Mouse (Mus musculus) layer of hippocampus, adult 18-20 months (tissue): ENCODE results near the gene Ugt1a1. TPM values are rescaled to one million over a fixed set of nuclear protein-coding genes. Genes with fewer than 3 reads are reported as not detected.
"Not testable (repeated sequence)": the region's sequence is repeated elsewhere in the genome, so short reads cannot be mapped to it uniquely, and the experiment has no call there.

Experiments
- DNase-seq, 2 experiments: peaks; one replicate each; pipeline ENCODE4 v3.0.0; 2022; ENCODE audit warnings: low spot score in 2 of 2
- total RNA-seq, 2 experiments: library from RNA; stranded (reverse); gene quantifications; 2 replicates each; pipeline ENCODE4 v1.2.3; 2021

Gene Ugt1a1
- total RNA-seq, 2 experiments from 2014 or later: not detected

DNA sequence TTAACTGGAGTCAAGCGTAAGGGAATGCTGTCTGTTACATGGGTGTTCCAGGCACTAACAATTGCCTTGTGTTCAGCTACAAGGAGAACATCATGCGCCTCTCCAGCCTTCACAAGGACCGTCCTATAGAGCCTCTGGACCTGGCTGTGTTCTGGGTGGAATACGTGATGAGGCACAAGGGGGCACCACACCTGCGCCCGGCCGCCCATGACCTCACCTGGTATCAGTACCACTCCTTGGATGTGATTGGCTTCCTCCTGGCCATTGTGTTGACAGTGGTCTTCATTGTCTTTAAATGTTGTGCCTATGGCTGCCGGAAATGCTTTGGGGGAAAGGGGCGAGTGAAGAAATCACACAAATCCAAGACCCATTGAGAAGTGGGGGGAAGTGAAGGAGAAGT lies 6.3 kb downstream of the Ugt1a1 start:
- peak in 1 of 2 experiments; percentile 15 for DNase-seq

DNA sequence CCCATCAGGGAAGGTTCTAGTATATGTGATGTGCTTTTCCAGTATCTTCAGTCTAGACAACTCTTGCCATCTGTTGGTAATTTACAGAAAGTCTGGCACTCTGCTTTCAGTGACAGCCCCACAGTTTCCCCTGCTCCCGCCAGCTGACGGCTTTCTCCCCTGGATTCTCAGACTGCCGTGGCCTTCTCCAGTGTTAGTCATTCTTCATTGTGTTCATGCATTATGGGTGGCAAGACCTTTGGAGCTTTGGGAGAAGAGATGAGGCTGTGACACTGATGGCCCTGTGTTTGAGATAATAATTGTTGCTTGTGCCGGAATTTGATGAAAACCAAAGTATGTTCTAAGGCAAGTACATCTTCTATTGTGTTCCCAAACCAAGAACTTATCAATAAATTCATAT lies 6.8 kb downstream of the Ugt1a1 start:
- peak in 1 of 2 experiments; percentile 2 for DNase-seq

DNA sequence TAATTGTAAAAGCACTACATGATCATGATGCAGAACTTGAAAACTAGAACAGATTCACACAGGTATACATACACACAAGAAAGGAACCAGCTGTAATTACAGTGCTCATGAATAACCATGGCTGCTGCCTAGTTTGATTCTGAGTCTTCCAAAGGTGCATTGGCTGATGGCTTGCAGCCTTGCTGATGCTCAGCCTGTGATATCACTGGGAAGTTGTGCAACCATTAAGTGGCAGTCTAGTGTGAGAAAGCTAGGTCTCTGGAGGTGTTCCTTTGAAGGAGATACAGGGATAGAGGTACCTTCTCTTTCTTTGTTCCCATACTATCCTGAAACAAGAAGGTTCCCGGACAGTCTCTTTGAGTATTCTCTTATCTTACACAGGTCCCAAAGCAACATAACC lies 7.3 kb downstream of the Ugt1a1 start:
- peak in 1 of 2 experiments; percentile 2 for DNase-seq

DNA sequence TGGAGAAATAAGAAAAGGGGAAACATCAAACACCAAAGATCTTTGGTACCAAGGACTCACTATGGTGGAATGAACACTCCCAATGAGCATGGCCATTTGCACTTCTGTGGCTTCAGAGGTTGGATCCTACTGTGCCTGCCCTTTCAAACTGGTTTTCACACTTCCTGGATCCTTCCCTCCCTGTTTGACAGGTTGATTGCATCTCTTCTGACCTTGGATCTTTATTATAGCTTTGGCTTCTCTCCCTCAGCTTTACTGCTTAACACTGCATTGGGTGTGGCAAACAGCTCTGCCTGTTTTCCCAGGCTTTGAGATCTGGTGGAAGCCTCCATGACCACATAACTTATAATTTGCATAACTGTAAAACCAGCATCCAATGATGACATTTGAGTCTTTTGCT lies 8.6 kb downstream of the Ugt1a1 start:
- peak in 1 of 2 experiments; percentile 1 for DNase-seq

DNA sequence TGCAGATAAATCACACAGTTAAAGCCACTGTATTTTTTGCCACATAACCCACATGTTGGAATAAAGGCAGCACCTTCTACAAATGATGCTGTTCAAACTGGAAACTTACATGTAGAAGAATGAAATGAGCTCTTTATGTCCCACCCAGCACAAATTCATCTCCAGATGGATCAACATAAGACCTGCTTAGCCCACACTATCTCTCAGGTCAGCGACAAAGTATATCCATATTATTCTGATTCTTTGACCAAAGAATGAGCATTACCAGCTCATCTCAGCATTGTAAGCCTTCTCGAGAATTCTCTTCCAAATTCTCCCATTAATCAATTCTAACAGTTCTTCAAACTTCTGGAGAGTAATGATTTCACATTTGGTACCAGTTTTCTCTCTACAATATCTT lies 10.5 kb downstream of the Ugt1a1 start:
- DNase-seq: no peak

DNA sequence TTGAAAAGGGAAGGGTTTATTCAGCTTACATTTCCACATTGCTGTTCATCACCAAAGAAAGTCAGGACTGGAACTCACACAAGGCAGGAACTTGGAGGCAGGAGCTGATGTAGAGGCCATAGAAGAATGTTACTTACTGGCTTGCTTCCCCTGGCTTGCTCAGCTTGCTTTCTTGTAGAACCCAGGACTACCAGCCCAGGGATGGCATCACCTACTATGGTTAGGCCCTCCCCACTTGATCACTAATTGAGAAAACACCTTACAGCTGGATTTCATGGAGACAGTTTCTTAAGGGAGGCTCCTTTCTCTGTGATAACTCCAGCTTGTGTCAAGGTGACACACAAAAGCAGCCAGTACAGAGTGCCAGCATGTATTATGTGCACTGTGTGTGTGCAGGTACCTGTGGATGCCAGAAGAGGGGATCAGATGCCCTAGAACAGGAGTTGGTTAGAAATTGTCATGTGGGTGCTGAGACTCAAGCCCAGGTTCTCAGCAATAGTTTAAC lies 11.3 kb downstream of the Ugt1a1 start:
- DNase-seq: peak in 1 of 2 experiments; percentile 4

DNA sequence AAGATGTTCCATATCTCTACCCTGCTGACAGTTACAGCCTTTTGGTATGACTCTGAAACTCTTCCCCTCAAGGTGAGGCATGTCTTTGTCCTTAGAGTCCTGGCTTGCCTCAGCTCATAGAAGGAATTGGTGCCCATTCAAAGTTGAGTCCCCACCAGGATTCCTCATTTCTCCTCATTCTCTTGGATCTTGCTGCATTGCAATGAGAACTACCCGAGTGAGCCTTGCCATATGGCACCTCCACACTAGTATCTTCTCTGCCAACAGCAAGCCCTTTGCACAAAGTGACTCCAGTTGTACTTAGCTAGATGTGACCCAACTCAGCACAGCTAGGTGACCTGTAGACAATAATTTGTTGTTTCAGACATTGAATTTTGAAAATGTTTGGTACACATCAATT lies 11.8 kb downstream of the Ugt1a1 start:
- DNase-seq: peak in 1 of 2 experiments; percentile 18

DNA sequence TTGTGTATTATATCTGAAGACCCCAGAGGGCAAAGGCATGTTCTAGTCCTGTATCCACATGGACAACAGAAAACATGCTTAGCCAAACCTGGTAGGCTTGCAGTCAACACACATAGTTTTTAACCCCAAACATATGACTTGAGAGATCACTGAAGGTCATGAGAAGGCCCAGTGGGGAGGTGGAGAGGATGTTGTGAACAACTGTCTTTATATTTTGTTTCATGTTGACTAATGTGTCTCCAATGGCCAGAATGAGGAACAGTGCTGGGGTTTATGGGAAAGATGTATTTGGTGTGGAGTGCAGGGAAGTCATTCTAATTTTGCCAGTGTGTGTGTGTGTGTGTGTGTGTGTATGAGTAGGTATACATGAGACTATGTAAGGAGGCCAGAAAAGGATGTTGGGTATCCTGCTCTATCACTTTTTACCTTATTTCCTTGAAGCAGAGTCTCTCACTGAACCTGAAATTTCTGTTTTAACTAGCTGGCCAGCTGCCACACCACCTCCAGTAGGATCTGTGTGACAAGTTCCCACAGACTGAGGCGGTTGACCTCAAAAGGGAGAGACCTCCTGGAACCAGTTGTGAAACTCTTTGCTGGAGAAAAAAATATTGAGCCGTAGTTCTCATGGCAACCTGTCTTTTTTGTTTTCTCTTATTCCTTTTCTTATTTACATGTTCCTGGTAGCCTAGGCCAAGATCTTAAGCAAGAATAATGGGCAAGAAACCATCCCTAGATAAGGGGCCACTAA lies 12.4 kb downstream of the Ugt1a1 start:
- peak in 1 of 2 experiments; percentile 3 for DNase-seq

DNA sequence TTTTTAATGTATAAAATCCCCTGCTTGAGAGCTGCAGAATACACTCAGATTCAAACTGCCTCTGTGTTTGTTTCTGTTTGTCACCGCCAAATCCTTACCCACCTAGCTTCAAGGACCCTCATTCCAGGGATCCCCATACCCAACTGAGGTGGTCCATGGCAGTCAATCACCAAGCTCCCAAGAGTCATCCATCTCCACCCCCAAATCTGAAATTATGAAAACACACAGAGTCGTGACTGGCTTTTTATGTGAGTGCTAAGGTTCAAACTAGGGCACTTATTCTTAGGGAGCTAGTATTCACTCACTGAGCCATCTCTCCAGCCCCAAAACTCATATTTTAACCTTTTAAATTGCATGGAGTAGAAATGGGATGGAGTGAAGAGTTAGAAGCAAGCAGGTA lies 13.5 kb downstream of the Ugt1a1 start:
- not testable (repeated sequence) for DNase-seq

DNA sequence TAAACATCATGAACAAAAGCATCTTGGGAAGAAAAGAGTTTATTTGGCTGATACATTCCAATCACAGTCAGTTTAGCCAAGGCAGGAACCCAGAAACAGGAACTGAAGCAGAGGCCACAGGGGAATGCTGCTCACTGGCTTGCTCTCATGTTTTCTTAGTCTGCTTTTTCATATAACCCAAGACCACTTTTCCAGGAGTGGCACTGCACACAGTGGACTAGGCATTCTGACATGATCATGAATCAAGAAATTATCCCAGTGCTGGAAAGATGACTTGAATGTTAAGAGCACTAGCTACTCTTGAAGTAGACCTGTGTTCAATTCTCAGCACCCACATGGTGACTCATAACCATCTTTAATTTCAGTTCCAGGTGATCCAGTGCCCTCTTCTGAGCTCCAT lies 14.0 kb downstream of the Ugt1a1 start:
- peak in 1 of 2 experiments; percentile 5 for DNase-seq

DNA sequence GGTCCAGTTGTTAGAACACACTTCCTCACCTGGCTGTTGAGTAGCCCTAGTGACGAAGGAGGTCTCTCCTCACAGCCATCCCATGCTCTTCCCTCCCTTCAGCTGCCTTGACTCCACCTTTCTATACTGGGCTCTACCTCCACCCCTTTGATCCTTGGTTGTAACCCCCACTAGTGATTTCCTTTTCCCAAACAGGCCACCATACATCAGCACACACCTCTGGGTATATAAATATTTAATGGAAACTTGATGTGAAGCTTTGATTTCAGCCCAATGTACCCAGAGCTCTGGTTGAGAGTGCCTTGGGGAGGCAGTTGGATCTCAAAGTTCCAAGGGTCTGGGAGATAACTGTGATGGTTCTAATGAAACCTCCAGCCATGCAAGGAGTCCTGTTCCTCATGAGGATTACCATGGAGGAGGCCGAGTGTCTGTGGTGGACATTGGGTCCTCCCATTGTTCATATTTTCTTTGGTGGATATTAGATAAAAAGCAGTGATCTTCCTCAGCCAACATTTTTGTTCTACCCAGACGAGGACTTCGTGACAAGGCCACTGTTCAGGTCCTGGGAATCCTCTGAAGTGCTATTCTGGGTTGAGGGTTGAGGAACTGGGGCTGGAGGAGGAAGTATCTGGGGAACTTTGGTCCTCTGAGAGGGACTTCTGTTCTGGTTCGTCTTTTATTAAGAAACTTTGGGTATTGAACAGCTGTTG lies 15.1 kb downstream of the Ugt1a1 start, which contains the start of gene Mroh2a:
Mroh2a (plus strand) TSS at position 317 of the 710 bp plus-strand sequence.
- DNase-seq: no peak

DNA sequence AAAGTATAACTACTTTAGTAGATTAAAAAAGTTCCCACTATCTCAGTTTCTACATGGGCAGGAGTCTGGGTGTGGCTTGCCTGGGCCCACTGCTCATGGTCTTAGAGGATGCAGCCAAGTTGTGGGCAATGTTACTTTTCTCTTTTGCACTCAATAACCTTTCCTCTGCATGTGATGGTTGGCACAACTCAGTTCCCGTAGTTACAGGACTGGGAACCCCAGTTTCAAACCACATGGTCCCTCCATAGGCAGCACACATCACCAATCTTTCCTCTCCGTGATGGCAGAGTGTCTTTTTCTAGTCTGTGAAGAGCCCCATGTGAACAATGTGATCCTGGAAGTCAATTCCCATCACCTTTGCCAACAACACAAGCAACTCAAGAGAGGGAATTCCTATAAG lies 15.7 kb downstream of the Ugt1a1 start:
- no peak for DNase-seq

DNA sequence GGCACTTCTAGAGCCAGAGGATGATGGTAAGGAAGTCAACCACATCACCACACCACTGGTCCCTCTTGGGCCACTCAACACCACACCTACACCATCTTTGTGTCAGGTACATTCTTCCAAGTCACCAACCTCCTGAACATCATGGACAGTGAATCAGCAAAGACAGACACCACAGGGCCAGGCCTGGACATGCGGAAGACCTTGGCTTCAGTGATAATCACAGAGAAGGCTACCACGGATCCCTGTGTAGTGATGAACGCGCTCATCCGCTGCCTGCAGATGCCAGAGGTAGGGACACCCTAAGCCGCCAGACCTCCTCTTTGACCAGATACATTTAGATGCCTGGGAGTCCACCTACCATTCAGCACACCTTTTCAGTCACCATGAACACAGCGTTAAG lies 16.4 kb downstream of the Ugt1a1 start:
- DNase-seq: no peak

DNA sequence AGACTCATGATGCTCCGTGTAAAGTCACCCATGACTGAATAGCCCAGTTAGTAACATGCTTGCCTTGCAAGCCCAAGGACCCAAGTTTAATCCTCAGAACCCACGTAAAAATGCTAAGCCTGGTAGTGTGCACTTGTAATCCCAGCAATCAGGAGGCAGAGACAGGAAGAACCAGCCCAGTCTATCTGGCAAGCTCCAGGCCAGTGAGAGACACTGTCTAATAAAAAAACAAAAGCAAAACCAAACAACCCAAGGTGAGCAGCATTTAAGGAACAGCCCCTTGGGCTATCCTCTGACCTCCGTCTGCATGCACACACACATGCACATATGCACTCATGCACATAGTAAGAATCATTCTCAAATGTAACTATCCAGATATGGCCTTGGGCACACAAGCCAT lies 17.8 kb downstream of the Ugt1a1 start:
- no peak for DNase-seq

DNA sequence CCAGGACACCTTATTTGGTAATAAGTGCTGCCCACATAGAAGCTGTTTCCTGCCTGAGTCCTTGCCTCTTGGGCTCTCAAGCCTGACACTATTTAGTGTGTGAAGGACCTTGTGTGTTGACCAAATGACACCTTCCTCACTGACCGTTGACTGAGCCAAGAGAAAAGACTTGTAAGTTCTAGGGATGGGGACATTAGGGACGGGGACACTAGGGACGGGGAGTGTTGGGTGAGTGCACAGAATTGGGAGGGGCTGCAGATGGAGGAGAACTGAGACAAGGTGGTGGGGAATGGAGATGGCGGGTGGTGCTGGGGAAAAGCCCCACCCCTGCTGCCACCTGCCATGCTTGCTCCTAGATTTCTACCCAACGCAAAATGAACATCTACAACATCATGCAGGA lies 18.2 kb downstream of the Ugt1a1 start:
- DNase-seq: no peak

DNA sequence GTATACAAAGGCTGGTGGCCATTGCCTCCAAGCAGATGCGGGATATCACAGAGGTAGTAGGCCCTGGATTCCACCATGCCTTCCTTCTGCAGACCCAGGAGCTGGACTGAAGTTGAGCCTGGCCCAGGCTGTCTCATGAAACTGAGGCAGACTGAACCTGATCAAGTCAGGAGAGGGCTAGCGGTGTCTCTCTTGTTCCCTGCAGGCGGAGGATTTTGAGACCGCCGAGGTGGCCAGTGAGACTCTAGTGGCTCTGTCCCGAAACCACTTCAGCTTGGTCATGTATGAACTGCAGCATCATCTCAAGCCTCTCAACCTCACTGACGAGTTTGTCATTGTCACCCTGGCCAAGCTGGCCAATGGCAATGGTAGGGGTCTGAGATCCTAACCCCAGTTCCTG lies 18.7 kb downstream of the Ugt1a1 start:
- DNase-seq: no peak

DNA sequence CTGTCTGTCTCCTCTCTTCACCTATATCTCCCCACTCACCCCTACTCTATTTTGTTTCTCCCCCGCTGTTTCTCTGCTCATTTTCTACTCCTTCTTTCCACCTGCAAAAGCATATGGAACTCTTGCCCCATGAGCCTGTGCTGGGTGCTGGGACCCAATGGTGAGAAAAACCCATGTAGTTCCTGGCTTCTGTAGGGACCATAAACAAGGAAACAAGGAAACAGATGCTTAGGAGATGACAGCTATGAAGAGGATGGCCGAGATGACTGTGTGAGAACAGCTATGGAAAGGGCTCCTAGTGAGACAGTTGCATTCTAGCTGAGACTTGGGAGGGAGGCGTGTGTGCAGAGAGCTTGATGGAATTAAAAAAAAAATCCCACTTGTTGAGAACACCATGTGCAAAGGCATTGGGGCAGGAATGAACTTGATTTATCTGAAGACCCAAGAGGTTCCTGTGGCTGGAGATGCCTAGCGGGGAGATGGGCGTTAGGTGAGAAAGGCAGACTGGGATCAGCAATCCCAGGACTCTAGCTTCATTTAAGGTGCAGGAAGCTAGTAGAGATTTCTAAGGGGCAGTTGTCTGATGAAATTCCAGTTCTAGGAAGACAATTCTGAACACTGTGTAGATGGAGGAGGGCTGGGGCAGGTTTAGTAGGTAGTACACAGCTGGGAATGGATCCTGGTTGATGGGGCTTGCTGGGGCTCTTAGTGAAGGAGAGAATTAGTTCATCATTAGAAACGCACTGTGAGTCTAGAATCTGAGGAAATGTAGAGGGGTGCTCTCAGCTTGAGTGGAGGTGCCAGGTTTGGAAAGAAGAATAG lies 19.4 kb downstream of the Ugt1a1 start:
- DNase-seq: no peak

DNA sequence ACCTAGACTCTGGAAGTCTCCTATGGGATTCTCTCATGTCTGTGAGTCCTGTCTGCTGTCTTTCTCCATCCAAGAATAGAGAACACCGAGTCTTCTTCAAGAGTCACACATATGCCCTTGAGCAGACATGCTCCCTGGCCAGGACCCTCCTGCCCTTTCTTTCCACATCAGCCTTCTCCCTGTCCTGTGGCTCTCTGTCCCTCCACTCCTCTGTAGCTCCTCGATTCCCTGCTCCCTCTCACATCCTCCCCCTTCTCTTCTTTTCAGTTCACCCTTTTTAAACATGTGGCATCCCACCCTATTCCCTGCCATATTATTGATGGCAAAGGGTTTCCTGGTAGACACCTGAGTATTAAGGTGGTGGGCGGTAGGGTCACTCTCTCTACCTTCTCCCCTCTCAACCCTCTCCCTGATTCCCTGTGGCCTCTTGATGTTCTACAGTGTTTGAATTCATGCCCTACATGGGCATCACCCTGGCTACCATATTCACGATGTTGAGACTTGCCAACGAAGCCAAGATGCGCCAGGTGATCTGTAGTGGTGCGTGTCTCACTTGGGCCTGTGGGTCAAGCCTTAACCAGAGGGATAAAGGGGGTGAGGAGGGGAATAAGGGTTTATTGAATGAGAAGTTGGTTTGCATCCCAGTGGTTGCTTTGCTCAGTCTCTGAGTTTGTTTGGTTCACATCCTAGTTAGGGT lies 20.2 kb downstream of the Ugt1a1 start:
- no peak for DNase-seq

DNA sequence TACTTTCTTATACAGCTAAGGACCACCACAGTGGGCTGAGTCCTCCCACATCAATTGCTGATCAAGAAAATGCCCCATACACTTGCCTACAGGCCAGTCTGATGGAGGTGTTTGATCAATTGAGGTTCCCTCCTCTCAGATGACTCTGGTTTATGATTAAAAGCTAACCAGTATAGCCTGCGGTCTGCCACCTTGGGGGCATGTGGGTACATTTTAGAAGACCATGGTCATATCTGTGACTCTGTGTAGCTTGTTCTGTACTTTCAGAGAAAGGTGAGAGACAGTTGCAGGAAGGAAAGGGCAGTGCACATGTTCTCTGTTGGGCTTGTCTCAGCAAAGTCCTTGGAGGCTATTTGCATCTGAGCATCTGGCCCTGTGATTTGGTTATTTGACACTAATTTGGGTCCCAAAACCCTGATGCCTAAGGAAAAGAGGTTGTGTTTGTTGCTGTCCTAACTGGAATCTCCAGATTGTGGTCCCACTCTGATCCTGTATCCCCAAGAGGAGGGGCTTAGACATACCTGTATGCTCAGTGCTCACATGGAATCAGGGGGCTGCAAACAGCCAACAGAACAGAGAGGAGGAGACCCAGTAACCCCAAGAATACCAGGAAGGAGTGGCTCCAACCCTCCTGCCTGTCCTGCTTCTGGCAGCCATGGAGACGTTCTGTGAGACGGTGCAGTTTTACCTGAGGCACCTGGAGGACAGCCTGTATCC lies 21.1 kb downstream of the Ugt1a1 start:
- no peak for DNase-seq
